Mouse (Mus musculus) lung, embryonic 14.5 days (tissue): ENCODE data around the gene Wdr4. TPM values are rescaled to one million over a fixed set of nuclear protein-coding genes. Genes with fewer than 3 reads are reported as not detected.
"Not testable (repeated sequence)": the region's sequence is repeated elsewhere in the genome, so short reads cannot be mapped to it uniquely, and the experiment has no call there.

ENCODE experiments used
- ATAC-seq: fragments of 200-750 bp; cut with Nextera tagmentation; 2 replicates; pipeline ENCODE4 v1.8.0; 2017; ENCODE audit warnings: mild to moderate bottlenecking, moderate TSS enrichment, moderate library complexity; ENCODE audit not compliant: insufficient read depth
- DNase-seq: peaks from one replicate; pipeline ENCODE4 v3.0.0-alpha.2; 2015
- H3K27ac ChIP-seq: fragments of 300-500 bp; sonication (generic); 2 replicates; pipeline ENCODE4 v1.5.1; 2014; ENCODE audit warnings: low read depth, mild to moderate bottlenecking, moderate library complexity
- H3K27me3 ChIP-seq: fragments of 300-500 bp; sonication (generic); 2 replicates; pipeline ENCODE4 v1.6.1; 2014; ENCODE audit warnings: low read length, control low read depth; ENCODE audit not compliant: insufficient read depth
- H3K36me3 ChIP-seq: fragments of 300-500 bp; sonication (generic); 2 replicates; pipeline ENCODE4 v1.6.1; 2014; ENCODE audit warnings: control low read depth; ENCODE audit not compliant: insufficient read depth
- H3K4me1 ChIP-seq: fragments of 300-500 bp; sonication (generic); 2 replicates; pipeline ENCODE4 v1.6.1; 2014; ENCODE audit warnings: antibody characterized with exemption, control low read depth; ENCODE audit not compliant: insufficient read depth
- H3K4me2 ChIP-seq: fragments of 300-500 bp; sonication (generic); 2 replicates; pipeline ENCODE4 v1.6.1; 2014; ENCODE audit warnings: mild to moderate bottlenecking
- H3K4me3 ChIP-seq: fragments of 300-500 bp; sonication (generic); 2 replicates; pipeline ENCODE4 v1.5.1; 2014; ENCODE audit warnings: low read depth, low read length
- H3K9ac ChIP-seq: fragments of 300-500 bp; sonication (generic); 2 replicates; pipeline ENCODE4 v1.6.1; 2014
- H3K9me3 ChIP-seq: fragments of 300-500 bp; sonication (generic); 2 replicates; pipeline ENCODE4 v1.6.1; 2016; ENCODE audit warnings: low read depth, low read length, control low read depth
- CTCF ChIP-seq: IDR thresholded peaks from 2 replicates; pipeline ENCODE4 v1.5.1; 2016; ENCODE audit warnings: antibody characterized with exemption, low read depth
- WGBS: fragments of 180-500 bp; shearing (Covaris S2); extraction: QIAGEN DNeasy Blood & Tissue Kit; methylation state at CpG from one replicate; pipeline ENCODE4 v1.1.7; 2014; 5-methylcytosine and 5-hydroxymethylcytosine counted together
- polyA plus RNA-seq: library from polyadenylated mRNA; unstranded; fragments of >200 nt; fragmentation: Nextera tagmentation; extraction: Ambion mirVana; gene quantifications from 2 replicates; pipeline ENCODE4 v1.2.1, GENCODE M21; 2014

Wdr4 gene
- polyA plus RNA-seq, 1 experiment from 2014 or later, result 46.3 TPM

GRCm38 (mm10) chr17:31535358-31535757 is 15.6 kb upstream of the Wdr4 start:
- 58% methylated on average over 4 of the region's 4 CpGs for WGBS
- Histone ChIP-seq H3K27ac (peak overlapping the region; percentile 22; the same call in 1 of the 2 replicates), H3K36me3 (peaks cover 16% of the 10 kb centered on the region), H3K4me2 (0 out of 2 replicates have a peak overlapping the region, but pooled peaks have one; percentile 27), H3K27me3 (no peaks in the 10 kb centered on the region), H3K9ac (no peak overlapping the region), H3K4me3 (no peak overlapping the region), H3K4me1 (peaks cover 2% of the 10 kb centered on the region; the same call in 1 of the 2 replicates), H3K9me3 (no peaks in the 10 kb centered on the region)
- no peak for TF ChIP-seq CTCF
- ATAC-seq, result peak; percentile 19; the same call in 1 of the 2 replicates
- DNase-seq, result no peak

- peaks cover 43% of the 10 kb centered on the region for H3K36me3 ChIP-seq
- 91% methylated on average over 3 of the region's 4 CpGs for WGBS
- not testable (repeated sequence) for H3K27ac ChIP-seq, H3K27me3 ChIP-seq, H3K4me2 ChIP-seq, H3K4me1 ChIP-seq, ATAC-seq, H3K9ac ChIP-seq, H3K9me3 ChIP-seq, H3K4me3 ChIP-seq, DNase-seq
These were observed 12.6 kb upstream of the Wdr4 start for GRCm38 (mm10) chr17:31532331-31532730.

- TF ChIP-seq CTCF, result no peak
- DNase-seq (peak; percentile 12), ATAC-seq (no peak)
- Histone ChIP-seq H3K9me3 (no peaks in the 10 kb centered on the region), H3K27ac (no peak overlapping the region), H3K4me3 (no peak overlapping the region), H3K27me3 (no peaks in the 10 kb centered on the region), H3K9ac (no peak overlapping the region), H3K36me3 (peaks cover 50% of the 10 kb centered on the region), H3K4me2 (no peak overlapping the region), H3K4me1 (peaks cover 2% of the 10 kb centered on the region; the same call in 1 of the 2 replicates)
- 83% methylated on average over 14 of the region's 14 CpGs for WGBS
These were observed 11.8 kb upstream of the Wdr4 start for GRCm38 (mm10) chr17:31531441-31532158.

GRCm38 (mm10) chr17:31529314-31529713 is 9.5 kb upstream of the Wdr4 start:
- Histone ChIP-seq H3K27me3 (no peaks in the 10 kb centered on the region), H3K4me2 (no peak overlapping the region), H3K4me3 (no peak overlapping the region), H3K9me3 (no peaks in the 10 kb centered on the region), H3K27ac (no peak overlapping the region), H3K9ac (no peak overlapping the region), H3K4me1 (no peaks in the 10 kb centered on the region), H3K36me3 (peaks cover 52% of the 10 kb centered on the region)
- ATAC-seq (no peak), DNase-seq (peak; percentile 73)
- WGBS, result 32% methylated on average over 15 of the region's 15 CpGs
- TF ChIP-seq CTCF, result peak; percentile 61

- Histone ChIP-seq H3K27me3 (no peaks in the 10 kb centered on the region), H3K27ac (no peak overlapping the region), H3K9ac (no peak overlapping the region), H3K36me3 (peaks cover 60% of the 10 kb centered on the region), H3K4me3 (no peak overlapping the region), H3K9me3 (no peaks in the 10 kb centered on the region), H3K4me2 (no peak overlapping the region), H3K4me1 (peaks cover 3% of the 10 kb centered on the region)
- 98% methylated on average over 3 of the region's 3 CpGs for WGBS
- DNase-seq, result no peak
- no peak for TF ChIP-seq CTCF
- ATAC-seq, result no peak
These were observed 6.0 kb upstream of the Wdr4 start for GRCm38 (mm10) chr17:31525816-31526215.

GRCm38 (mm10) chr17:31525114-31525513 is 5.3 kb upstream of the Wdr4 start:
- H3K36me3 ChIP-seq, result peaks cover 54% of the 10 kb centered on the region
- H3K27me3 ChIP-seq, result no peaks in the 10 kb centered on the region
- WGBS, result 68% methylated on average over 4 of the region's 4 CpGs
- no peak overlapping the region for H3K4me3 ChIP-seq
- no peak overlapping the region for H3K27ac ChIP-seq
- H3K4me1 ChIP-seq, result peaks cover 5% of the 10 kb centered on the region
- ATAC-seq (no peak), DNase-seq (no peak)
- no peak overlapping the region for H3K4me2 ChIP-seq
- no peak for TF ChIP-seq CTCF
- no peaks in the 10 kb centered on the region for H3K9me3 ChIP-seq
- no peak overlapping the region for H3K9ac ChIP-seq

GRCm38 (mm10) chr17:31521948-31522347 is 2.2 kb upstream of the Wdr4 start:
- Histone ChIP-seq H3K27me3 (no peaks in the 10 kb centered on the region), H3K4me3 (no peak overlapping the region), H3K27ac (no peak overlapping the region), H3K9me3 (no peaks in the 10 kb centered on the region), H3K9ac (no peak overlapping the region), H3K4me2 (no peak overlapping the region), H3K36me3 (peaks cover 25% of the 10 kb centered on the region), H3K4me1 (peaks cover 5% of the 10 kb centered on the region)
- WGBS, result 86% methylated on average over 6 of the region's 6 CpGs
- no peak for DNase-seq
- ATAC-seq, result no peak
- TF ChIP-seq CTCF, result no peak
